Mouse (Mus musculus) lung, adult 2 months (tissue): ENCODE measurements at regions not wholly inside any gene's neighbourhood (a gene's known extent, or its start where the extent isn't known, plus 50 kb on each side); places are given as distances from the start of the nearest gene placed in this dataset.

Experiments
- CTCF ChIP-seq: fragments of 200-500 bp; IDR thresholded peaks from 2 replicates; pipeline ENCODE4 v1.5.1; 2011; ENCODE audit warnings: mild to moderate bottlenecking, low read length, control low read depth; ENCODE audit not compliant: insufficient read depth
- POLR2A ChIP-seq: fragments of 200-500 bp; IDR thresholded peaks from 2 replicates; pipeline ENCODE4 v1.6.1; 2011; ENCODE audit warnings: low read depth, mild to moderate bottlenecking, control low read depth, low read length, borderline replicate concordance; ENCODE audit errors: extremely low read depth

DNA sequence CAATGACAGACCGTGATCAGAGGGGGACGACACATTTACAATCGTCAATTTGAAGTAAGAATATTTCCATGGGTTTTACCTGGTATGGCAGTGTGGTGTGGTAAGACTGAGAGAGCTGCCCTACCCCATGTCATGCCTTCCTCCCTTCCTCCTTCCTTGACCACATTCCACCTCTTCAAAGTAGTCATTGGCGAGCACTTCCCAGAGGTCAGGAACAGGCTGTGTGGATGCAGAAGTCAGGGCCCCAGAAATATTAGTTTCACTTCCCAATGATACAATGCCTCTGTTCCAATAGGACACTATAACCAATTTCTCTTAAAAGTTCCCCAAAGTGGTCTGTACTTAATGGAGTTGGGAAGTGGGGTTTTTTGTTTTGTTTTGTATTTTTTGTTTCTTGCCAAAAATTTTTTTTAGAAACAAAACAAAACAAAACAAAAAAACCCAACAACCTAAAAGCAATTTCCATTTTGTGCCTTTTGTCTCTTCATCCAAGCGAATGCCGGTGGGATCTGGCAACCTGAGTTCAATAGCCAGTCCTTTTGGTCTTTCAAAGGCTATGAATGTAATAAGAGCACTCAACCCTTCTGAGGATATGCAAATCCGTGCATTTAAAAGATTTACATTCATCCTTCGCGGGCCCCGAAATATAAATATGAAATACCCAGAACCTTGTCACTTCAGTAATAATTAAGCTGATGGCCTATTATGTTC, 387.9 kb downstream of the Insc start:
- TF ChIP-seq CTCF, result no peak
- TF ChIP-seq POLR2A, result no peak
